Mouse (Mus musculus): ENCODE measurements at regions not wholly inside any gene's neighbourhood (a gene's known extent, or its start where the extent isn't known, plus 50 kb on each side); places are given as distances from the start of the nearest gene placed in this dataset.

DNA sequence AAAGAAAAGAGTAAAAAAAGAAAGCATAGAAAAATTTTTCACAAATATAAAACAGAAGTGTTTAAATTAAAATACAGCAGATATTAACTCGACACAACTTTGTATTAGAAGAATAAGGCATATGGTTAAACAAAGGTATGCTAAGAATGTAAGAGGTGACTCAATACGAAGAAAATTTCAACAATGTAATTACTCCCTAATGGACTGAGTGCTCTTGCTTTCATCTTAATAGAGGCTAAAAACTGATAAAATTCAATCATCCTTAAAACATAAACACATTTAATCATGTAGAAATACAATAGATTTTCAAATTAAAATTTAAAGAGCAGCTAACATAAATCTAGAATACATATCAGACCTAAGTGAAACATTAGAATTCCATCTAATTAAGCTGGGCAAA, 756.3 kb upstream of the 2610301B20Rik start:
- ATAC-seq: no peak
- 58% methylated on average over 2 of the region's 2 CpGs for WGBS
- H3K27me3 ChIP-seq (replicated peaks; ENCODE audit: control insufficient read depth, insufficient read depth, low read length): no peaks in the 10 kb centered on the region

DNA sequence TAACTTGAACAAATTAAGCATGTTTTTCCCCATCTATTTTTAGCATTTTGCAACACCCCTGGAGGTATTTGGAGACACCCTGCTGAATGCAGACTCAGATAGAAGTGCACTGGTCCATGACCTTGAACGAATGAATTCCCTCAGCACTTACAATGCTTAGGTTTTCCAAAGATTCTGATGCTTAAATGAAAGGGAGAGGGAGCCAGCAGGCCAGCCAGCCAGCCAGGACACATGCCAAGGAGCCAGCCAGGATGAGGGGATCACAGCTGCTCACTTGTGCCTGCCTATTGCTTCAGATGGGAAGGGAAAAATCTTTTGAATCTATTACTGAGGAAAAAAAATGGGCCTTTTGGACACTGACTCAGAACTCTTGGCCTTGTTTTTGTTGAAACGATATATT, 750.0 kb upstream of the 2610301B20Rik start:
- Histone ChIP-seq H3K4me2 (ENCODE audit: low read depth, low read length) (no peak overlapping the region), H3K4me1 (ENCODE audit: control insufficient read depth, insufficient read depth, low read length) (no peaks in the 10 kb centered on the region), H3K4me3 (ENCODE audit: low read length) (no peak overlapping the region), H3K27ac (ENCODE audit: low read length) (no peak overlapping the region), H3K36me3 (ENCODE audit: control insufficient read depth, insufficient read depth, low read length) (no peaks in the 10 kb centered on the region), H3K9ac (ENCODE audit: low read depth, low read length) (no peak overlapping the region), H3K27me3 (replicated peaks; ENCODE audit: control insufficient read depth, insufficient read depth, low read length) (no peaks in the 10 kb centered on the region), H3K9me3 (ENCODE audit: control insufficient read depth, low read length) (no peaks in the 10 kb centered on the region)
- ATAC-seq: no peak
- 63% methylated on average over 2 of the region's 2 CpGs for WGBS

More for the DNA sequence above, 756.3 kb upstream of the 2610301B20Rik start:
- no peak overlapping the region for H3K9ac ChIP-seq (ENCODE audit: low read depth, low read length)
- H3K4me1 ChIP-seq (ENCODE audit: control insufficient read depth, insufficient read depth, low read length): no peaks in the 10 kb centered on the region
- H3K9me3 ChIP-seq (ENCODE audit: control insufficient read depth, low read length): no peaks in the 10 kb centered on the region
- no peak overlapping the region for H3K4me2 ChIP-seq (ENCODE audit: low read depth, low read length)
- H3K4me3 ChIP-seq (ENCODE audit: low read length): no peak overlapping the region
- no peak overlapping the region for H3K27ac ChIP-seq (ENCODE audit: low read length)
- no peaks in the 10 kb centered on the region for H3K36me3 ChIP-seq (ENCODE audit: control insufficient read depth, insufficient read depth, low read length)

DNA sequence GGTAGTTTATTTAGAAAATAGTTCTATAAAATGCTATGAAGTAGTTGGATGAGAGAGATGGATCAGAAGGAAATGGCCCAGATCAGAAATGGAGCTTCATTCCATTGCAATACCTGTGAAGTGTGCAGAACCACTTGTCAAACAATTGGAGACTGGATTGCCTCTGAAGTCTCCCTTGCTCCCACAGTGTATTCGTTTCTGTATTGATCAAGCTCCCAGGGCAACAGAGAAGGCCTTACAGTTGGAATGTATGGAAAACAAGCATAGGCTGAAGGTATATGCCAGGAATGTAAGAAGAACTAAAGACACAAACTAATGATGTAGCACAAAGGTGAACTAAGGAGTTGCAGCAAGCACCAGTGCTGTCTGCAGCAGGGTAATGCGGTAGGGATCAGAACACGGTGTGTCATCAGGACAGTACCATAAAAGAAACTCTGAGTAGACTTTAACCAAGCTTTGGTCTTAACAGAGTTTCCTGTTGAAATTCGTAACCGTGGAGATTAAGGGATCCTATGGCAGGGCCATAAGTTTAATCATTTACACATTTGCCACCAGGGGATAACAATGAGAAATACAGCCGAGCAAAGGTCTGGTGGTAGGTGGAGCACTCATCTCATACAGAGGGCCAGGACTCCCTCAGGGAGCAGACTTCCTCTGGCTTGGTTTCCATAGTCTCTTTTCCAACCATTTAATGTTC, 732.9 kb upstream of the 2610301B20Rik start:
- Histone ChIP-seq H3K27ac (ENCODE audit: low read length) (peak overlapping the region; percentile 51), H3K27me3 (replicated peaks; ENCODE audit: control insufficient read depth, insufficient read depth, low read length) (no peaks in the 10 kb centered on the region), H3K4me3 (ENCODE audit: low read length) (no peak overlapping the region), H3K9ac (ENCODE audit: low read depth, low read length) (no peak overlapping the region), H3K4me1 (ENCODE audit: control insufficient read depth, insufficient read depth, low read length) (no peaks in the 10 kb centered on the region), H3K9me3 (ENCODE audit: control insufficient read depth, low read length) (no peaks in the 10 kb centered on the region), H3K4me2 (ENCODE audit: low read depth, low read length) (no peak overlapping the region), H3K36me3 (ENCODE audit: control insufficient read depth, insufficient read depth, low read length) (no peaks in the 10 kb centered on the region)
- ATAC-seq: peak; percentile 100
- WGBS: 48% methylated on average over 6 of the region's 6 CpGs

DNA sequence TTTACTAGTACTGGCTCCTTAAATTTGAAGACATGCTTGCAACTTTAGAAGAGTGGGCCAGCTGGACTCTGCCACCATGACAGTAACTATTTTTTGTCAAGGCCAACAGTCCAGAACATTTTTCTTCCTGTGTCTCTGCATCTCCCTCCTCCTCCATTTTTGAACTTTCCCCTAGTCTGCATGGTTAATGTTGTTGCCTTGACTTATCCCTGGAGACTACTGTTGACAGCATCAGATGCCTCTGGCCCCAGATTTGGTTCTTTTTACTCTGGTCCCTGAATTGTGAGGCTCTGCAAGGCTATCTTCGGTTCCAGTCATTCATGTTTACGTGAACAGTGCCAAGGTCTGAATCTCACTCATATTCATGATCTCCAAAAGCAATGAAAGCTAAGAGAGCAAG, 724.4 kb upstream of the 2610301B20Rik start:
- Histone ChIP-seq H3K9me3 (ENCODE audit: control insufficient read depth, low read length) (no peaks in the 10 kb centered on the region), H3K4me2 (ENCODE audit: low read depth, low read length) (no peak overlapping the region), H3K36me3 (ENCODE audit: control insufficient read depth, insufficient read depth, low read length) (no peaks in the 10 kb centered on the region), H3K27ac (ENCODE audit: low read length) (no peak overlapping the region), H3K4me1 (ENCODE audit: control insufficient read depth, insufficient read depth, low read length) (no peaks in the 10 kb centered on the region), H3K27me3 (replicated peaks; ENCODE audit: control insufficient read depth, insufficient read depth, low read length) (no peaks in the 10 kb centered on the region), H3K4me3 (ENCODE audit: low read length) (no peak overlapping the region), H3K9ac (ENCODE audit: low read depth, low read length) (no peak overlapping the region)
- 59% methylated on average over 2 of the region's 2 CpGs for WGBS
- ATAC-seq: no peak

DNA sequence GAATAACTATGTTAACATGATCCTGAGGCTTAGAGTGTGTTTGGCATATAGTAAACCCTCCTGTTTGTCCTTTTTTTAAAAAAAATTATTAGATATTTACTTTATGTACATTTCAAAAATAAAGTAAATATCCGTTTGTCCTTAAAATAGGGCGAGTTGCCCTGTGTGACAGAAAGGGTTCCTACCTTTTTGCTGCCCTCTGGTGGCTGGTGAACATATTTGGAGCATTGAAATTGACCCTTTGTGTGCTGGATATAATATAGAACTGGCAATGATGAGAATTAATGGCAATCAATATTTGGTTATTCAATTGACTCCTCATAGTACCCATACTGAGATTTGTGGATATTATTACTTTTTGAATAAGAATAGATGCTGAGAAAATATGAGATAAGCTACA, 723.8 kb upstream of the 2610301B20Rik start:
- ATAC-seq: no peak
- H3K9ac ChIP-seq (ENCODE audit: low read depth, low read length): no peak overlapping the region
- H3K4me2 ChIP-seq (ENCODE audit: low read depth, low read length): no peak overlapping the region
- no peaks in the 10 kb centered on the region for H3K4me1 ChIP-seq (ENCODE audit: control insufficient read depth, insufficient read depth, low read length)
- H3K36me3 ChIP-seq (ENCODE audit: control insufficient read depth, insufficient read depth, low read length): no peaks in the 10 kb centered on the region
- no peak overlapping the region for H3K27ac ChIP-seq (ENCODE audit: low read length)
- H3K27me3 ChIP-seq (replicated peaks; ENCODE audit: control insufficient read depth, insufficient read depth, low read length): no peaks in the 10 kb centered on the region
- H3K9me3 ChIP-seq (ENCODE audit: control insufficient read depth, low read length): no peaks in the 10 kb centered on the region
- WGBS: 8% methylated on average over 2 of the region's 2 CpGs
- H3K4me3 ChIP-seq (ENCODE audit: low read length): no peak overlapping the region

DNA sequence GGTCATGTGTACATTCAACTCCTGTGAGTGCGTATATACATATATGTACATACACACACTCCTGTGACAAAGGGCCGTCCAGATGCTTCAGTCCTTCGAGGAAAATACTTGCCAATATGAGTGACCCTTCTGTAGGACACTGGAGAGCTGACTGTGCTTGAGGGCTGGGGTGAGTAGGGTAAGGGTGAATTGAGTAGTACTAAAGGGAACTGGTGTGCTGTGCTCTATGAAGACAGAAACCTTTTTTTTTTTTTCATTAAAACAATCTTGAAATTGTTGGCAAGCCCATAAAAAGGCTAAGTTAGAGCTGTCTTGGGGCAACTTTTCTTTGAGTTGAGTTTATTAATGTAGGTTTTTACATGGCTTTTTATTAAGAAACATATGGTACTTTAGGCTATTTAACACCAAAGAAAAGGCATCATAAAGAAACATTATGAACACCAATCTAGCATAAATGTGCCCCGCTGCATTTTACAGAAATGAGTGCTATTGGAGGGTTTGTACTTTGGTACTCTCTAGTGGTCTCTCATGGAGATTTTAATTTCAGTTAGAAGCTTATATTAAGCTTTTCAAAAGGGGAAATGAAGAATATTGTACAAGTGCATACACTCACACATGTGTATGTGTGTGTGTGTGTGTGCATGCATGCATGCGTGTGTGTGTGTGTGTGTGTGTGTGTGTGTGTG, 718.5 kb upstream of the 2610301B20Rik start:
- Histone ChIP-seq H3K27ac (ENCODE audit: low read length) (no peak overlapping the region), H3K9ac (ENCODE audit: low read depth, low read length) (no peak overlapping the region), H3K36me3 (ENCODE audit: control insufficient read depth, insufficient read depth, low read length) (no peaks in the 10 kb centered on the region), H3K9me3 (ENCODE audit: control insufficient read depth, low read length) (no peaks in the 10 kb centered on the region), H3K4me1 (ENCODE audit: control insufficient read depth, insufficient read depth, low read length) (no peaks in the 10 kb centered on the region), H3K4me3 (ENCODE audit: low read length) (no peak overlapping the region), H3K27me3 (replicated peaks; ENCODE audit: control insufficient read depth, insufficient read depth, low read length) (no peaks in the 10 kb centered on the region), H3K4me2 (ENCODE audit: low read depth, low read length) (no peak overlapping the region)
- ATAC-seq: no peak
- 92% methylated on average over 5 of the region's 5 CpGs for WGBS

DNA sequence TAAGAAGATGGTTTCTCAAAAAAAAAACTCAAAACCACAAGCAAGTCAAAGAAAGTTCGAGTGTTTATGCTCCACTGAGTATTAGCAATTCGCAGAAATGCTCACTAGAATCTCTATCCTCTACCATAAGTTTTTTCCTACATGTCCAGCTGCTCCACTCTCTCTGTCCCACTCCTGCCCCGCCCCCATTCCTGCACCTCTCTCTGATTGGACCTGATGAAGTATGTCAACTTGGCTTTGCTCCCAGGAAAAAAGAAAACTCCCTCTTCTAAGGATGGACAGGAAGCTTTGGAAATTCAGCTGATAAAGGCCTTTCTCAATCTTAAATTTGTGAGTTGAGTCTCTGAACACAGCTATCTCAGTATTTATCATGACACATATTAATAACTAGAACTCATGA, 684.4 kb upstream of the 2610301B20Rik start:
- no peak overlapping the region for H3K4me2 ChIP-seq (ENCODE audit: low read depth, low read length)
- no peak overlapping the region for H3K27ac ChIP-seq (ENCODE audit: low read length)
- H3K36me3 ChIP-seq (ENCODE audit: control insufficient read depth, insufficient read depth, low read length): no peaks in the 10 kb centered on the region
- no peak for ATAC-seq
- H3K4me3 ChIP-seq (ENCODE audit: low read length): no peak overlapping the region
- 61% methylated on average over 3 of the region's 3 CpGs for WGBS
- no peaks in the 10 kb centered on the region for H3K27me3 ChIP-seq (replicated peaks; ENCODE audit: control insufficient read depth, insufficient read depth, low read length)
- H3K4me1 ChIP-seq (ENCODE audit: control insufficient read depth, insufficient read depth, low read length): no peaks in the 10 kb centered on the region
- no peak overlapping the region for H3K9ac ChIP-seq (ENCODE audit: low read depth, low read length)
- H3K9me3 ChIP-seq (ENCODE audit: control insufficient read depth, low read length): no peaks in the 10 kb centered on the region

DNA sequence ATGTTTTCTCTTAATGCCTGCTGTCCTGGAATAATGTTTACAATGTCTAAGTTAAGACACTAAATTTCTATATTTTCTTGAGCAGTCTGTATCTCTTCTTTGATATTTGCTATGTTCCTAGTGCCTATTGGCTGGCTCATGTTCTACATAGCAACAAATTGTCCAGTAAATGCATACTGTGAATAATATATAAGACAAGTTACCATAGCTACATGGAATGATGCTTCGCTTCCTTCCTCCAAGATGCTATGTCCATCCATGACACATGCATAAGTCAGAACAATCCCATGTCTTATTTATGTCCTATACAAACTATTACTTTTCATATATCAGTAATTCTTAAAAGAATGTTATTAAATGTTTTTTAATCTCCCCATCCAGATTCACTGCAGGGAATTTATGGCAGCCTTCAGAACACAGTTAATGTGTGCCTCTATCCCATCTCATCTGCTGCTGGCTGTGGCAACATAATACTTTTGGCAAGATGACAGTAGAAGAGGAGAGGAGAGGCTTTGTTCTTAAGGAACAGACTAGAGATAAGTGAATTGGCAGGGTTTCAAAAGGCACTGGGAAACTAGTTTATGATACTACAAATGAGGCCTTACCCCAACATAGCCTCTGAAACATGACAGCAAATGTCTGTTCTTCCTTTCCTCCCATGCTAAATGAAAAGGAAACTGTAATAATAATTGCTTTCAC, 676.9 kb upstream of the 2610301B20Rik start:
- H3K36me3 ChIP-seq (ENCODE audit: control insufficient read depth, insufficient read depth, low read length): no peaks in the 10 kb centered on the region
- H3K27ac ChIP-seq (ENCODE audit: low read length): no peak overlapping the region
- H3K4me3 ChIP-seq (ENCODE audit: low read length): no peak overlapping the region
- no peaks in the 10 kb centered on the region for H3K4me1 ChIP-seq (ENCODE audit: control insufficient read depth, insufficient read depth, low read length)
- no peak overlapping the region for H3K4me2 ChIP-seq (ENCODE audit: low read depth, low read length)
- 81% methylated on average over 1 of the region's 1 CpGs for WGBS
- H3K27me3 ChIP-seq (replicated peaks; ENCODE audit: control insufficient read depth, insufficient read depth, low read length): no peaks in the 10 kb centered on the region
- no peak overlapping the region for H3K9ac ChIP-seq (ENCODE audit: low read depth, low read length)
- ATAC-seq: peak; percentile 59
- no peaks in the 10 kb centered on the region for H3K9me3 ChIP-seq (ENCODE audit: control insufficient read depth, low read length)

DNA sequence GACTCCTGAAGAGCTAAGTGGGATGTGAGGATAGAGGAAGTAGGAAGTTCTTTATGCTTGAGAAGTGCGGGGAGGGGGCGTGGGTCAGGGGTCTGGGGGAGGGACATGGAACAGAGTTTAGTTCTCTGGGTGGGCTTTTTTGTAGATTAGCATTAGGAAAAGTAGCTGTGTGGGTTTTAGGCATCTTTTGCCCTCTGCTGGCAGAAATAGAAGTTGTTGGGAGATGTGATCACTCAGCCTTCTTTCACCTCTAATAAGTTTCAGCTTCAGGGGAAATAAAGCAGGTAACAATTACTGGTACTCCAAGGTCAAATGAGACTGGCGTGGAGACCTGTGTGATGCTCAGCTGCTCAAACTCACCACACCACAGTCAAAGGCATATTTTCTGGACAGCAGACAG, 672.5 kb upstream of the 2610301B20Rik start:
- no peak for ATAC-seq
- no peak overlapping the region for H3K4me3 ChIP-seq (ENCODE audit: low read length)
- H3K9me3 ChIP-seq (ENCODE audit: control insufficient read depth, low read length): no peaks in the 10 kb centered on the region
- no peaks in the 10 kb centered on the region for H3K4me1 ChIP-seq (ENCODE audit: control insufficient read depth, insufficient read depth, low read length)
- H3K9ac ChIP-seq (ENCODE audit: low read depth, low read length): no peak overlapping the region
- no peak overlapping the region for H3K4me2 ChIP-seq (ENCODE audit: low read depth, low read length)
- no peaks in the 10 kb centered on the region for H3K36me3 ChIP-seq (ENCODE audit: control insufficient read depth, insufficient read depth, low read length)
- no peaks in the 10 kb centered on the region for H3K27me3 ChIP-seq (replicated peaks; ENCODE audit: control insufficient read depth, insufficient read depth, low read length)
- WGBS: 41% methylated on average over 3 of the region's 3 CpGs
- no peak overlapping the region for H3K27ac ChIP-seq (ENCODE audit: low read length)
